1 mouse cellular context compared by ENCODE assay signal in the genomic region with DNA sequence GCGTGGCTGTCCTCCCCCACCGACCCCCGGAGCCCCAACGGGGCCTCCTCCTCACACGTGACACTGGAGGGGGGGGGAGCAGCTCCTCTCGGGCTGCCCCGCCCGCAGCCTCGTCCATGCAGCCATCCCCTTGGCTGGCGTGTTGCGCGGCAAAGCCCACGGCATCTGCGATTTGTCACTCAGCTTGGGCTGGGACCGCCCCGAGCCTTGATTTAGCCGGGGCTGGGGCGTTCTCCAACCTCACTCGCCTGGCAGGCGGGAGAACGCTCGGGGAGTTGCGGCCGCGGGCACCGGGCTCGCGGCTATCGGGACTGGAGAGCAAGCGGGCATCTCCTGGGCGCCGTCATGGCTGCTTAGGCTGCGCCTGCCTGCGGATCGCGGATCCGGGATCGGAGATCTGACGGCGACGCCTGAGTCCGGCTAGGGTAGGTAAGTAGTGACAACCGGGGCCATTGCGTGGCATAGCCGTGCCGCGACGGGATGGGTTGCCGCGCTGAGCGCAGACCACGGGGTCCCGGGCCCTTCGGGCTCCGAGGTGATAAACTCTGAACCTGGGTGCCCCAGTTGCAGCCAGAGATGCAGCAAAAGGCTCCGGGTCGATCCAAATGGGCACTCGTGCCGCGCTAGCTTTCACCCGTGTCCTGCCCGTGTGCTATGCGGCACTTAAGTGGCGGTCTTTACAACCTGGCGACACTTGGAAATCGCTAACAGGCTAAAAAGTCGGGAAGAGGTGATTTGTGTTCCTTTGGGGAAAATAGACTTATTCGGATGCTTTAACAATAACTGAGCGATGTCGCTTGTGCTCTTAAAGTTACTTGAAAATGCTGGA.
TF ChIP-seq lines count a peak whose summit lies in the region.

No protein-coding gene starts in this region.

TF ChIP-seq in CH12.LX, 34 proteins besides CTCF, POLR2A, EP300 and RAD21 (continued from another document):
- no peak for TF ChIP-seq E2F4 (IDR thresholded peaks at IDR 0.05; ENCODE audit: insufficient replicate concordance, low read depth, low read length)
- TF ChIP-seq TCF12 (IDR thresholded peaks at IDR 0.05; ENCODE audit: low read depth, low read length), result 0 out of 2 replicates have a peak, but pooled peaks have one; percentile 1
- no peak for TF ChIP-seq ZC3H11A (IDR thresholded peaks at IDR 0.05; ENCODE audit: low read depth, low read length)
- peak; percentile 18 for TF ChIP-seq USF1 (IDR thresholded peaks at IDR 0.05; ENCODE audit: low read depth, low read length)
